Mouse (Mus musculus): Measurements from ENCODE around the gene Papln. TPM values are rescaled to one million over a fixed set of nuclear protein-coding genes. Genes with fewer than 3 reads are reported as not detected.

Papln gene
- not detected for polyA plus RNA-seq (2014; fragmentation: Illumina TruSeq; extraction: RNeasy Lipid Tissue Mini Kit (QIAGEN cat#74804); ENCODE audit: low read depth, low replicate concordance)

GRCm38 (mm10) chr12:83763311-83764043 is at the start of gene Papln:
Papln (plus strand) TSS chr12:83763634.

Other genes with a start within 250 kb of the Papln start
- 0.64 TPM for gene Dcaf4, start 243.2 kb upstream of the Papln start, polyA plus RNA-seq (2014; fragmentation: Illumina TruSeq; extraction: RNeasy Lipid Tissue Mini Kit (QIAGEN cat#74804); ENCODE audit: low read depth, low replicate concordance)
- gene Zfyve1, start 166.4 kb upstream of the Papln start, polyA plus RNA-seq (2014; fragmentation: Illumina TruSeq; extraction: RNeasy Lipid Tissue Mini Kit (QIAGEN cat#74804); ENCODE audit: low read depth, low replicate concordance) = 13.9 TPM
- gene Rbm25, start 132.4 kb upstream of the Papln start, polyA plus RNA-seq (2014; fragmentation: Illumina TruSeq; extraction: RNeasy Lipid Tissue Mini Kit (QIAGEN cat#74804); ENCODE audit: low read depth, low replicate concordance) = 95.6 TPM
- gene Psen1, start 75.5 kb upstream of the Papln start, polyA plus RNA-seq (2014; fragmentation: Illumina TruSeq; extraction: RNeasy Lipid Tissue Mini Kit (QIAGEN cat#74804); ENCODE audit: low read depth, low replicate concordance) = 14.8 TPM
- 17.6 TPM for gene Numb, start 158.3 kb downstream of the Papln start, polyA plus RNA-seq (2014; fragmentation: Illumina TruSeq; extraction: RNeasy Lipid Tissue Mini Kit (QIAGEN cat#74804); ENCODE audit: low read depth, low replicate concordance)
- gene Riox1, start 187.0 kb downstream of the Papln start, polyA plus RNA-seq (2014; fragmentation: Illumina TruSeq; extraction: RNeasy Lipid Tissue Mini Kit (QIAGEN cat#74804); ENCODE audit: low read depth, low replicate concordance) = 1.3 TPM
- not detected for gene Heatr4, start 221.2 kb downstream of the Papln start, polyA plus RNA-seq (2014; fragmentation: Illumina TruSeq; extraction: RNeasy Lipid Tissue Mini Kit (QIAGEN cat#74804); ENCODE audit: low read depth, low replicate concordance)
- gene Acot2, start 224.2 kb downstream of the Papln start, polyA plus RNA-seq (2014; fragmentation: Illumina TruSeq; extraction: RNeasy Lipid Tissue Mini Kit (QIAGEN cat#74804); ENCODE audit: low read depth, low replicate concordance) = 2.5 TPM
- 68.6 TPM for gene Acot1, start 245.9 kb downstream of the Papln start, polyA plus RNA-seq (2014; fragmentation: Illumina TruSeq; extraction: RNeasy Lipid Tissue Mini Kit (QIAGEN cat#74804); ENCODE audit: low read depth, low replicate concordance)

All from liver, adult 10 weeks (tissue).